Mouse (Mus musculus) naive thymus-derived CD4-positive, alpha-beta T cell, adult 2 months (primary cell): Measurements from ENCODE around the gene Nudcd3.

Source experiments
- DNase-seq: peaks from one replicate; pipeline ENCODE4 v3.0.0-alpha.2; 2011; ENCODE audit warnings: low read depth

Nudcd3 gene

DNA sequence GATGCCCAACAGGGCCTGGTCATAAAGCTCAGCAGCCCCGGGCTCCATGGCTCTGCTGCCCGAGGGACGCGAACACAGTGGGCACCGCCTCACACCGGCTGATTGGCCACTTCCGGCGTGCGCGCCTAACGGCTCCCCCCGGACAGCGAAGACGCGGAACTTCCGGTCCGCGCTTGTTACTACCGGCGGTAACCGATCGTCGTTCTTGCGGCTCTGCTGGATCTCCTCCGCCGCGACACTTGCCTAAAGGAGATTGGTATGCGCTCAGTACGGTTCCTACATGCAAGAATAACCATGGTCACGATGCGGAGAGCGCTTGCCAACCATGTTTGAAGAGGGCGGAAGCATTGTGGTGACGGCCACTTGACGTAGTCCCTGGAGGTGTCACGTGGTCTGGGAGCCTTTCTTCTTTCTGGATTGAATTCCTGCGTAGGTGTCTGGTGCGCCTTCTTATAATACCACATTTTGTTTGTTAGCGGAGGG lies at the start of gene Nudcd3:
Gene Nudcd3, minus strand, starts transcription at position 329 of the 483 bp plus-strand sequence.
- DNase-seq: peak; percentile 96

DNA sequence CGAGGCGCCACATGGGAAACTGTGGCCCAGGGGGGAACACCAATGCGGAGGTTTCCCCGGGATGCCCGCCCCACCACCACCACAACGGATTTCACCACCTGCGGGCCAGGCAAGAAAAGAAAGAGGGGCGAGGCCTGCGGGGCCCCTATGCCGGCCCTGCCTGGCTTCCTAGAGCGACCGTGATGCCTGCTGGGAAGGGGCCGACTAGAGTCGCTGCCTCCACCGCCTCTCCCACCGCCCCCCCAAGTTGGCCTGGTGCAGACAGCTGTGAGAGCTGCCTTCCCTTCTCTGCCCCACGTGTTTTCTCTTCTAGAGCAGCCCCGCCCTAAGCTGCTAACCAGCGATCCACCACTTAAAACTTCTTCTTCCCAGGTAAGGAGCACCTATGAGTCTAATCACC lies 44.5 kb upstream of the Nudcd3 start:
- DNase-seq: no peak

DNA sequence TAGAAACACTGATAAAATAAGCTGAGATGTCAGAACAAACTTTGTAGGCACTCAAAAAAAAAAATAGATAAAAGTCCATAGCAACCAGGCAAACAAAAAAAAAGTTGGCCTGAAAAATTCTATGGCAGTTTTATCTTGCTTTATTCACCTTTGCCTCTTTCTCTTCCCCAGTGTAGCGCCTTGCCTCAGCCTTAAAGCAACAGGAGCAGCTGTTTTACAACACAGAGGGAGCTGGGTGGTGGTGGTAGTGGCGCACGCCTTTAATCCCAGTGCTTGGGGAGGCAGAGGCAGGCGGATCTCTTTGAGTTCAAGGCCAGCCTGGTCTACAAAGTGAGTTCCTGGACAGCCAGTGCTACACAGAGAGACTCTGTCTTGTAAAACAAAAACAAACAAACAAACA lies 32.8 kb upstream of the Nudcd3 start:
- no peak for DNase-seq

DNA sequence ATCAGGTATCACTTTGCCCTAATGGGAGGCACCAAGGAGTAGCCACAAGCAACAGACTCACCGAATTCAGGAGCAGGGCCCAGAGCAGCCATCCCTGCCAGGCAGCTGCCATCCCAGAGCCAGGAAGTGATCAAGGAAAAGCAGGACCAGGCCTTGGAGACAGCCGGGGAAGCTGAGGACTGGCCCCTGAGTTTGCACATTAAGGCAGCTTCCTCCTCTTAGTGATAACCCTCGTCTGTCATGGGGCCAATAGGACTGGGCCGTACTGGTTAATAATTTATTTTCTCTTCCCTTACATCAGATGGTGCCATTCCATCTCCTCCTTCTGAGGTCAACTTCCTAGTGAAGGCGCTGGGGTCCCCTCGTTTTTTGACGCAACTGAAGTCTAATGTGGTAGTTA lies 29.8 kb upstream of the Nudcd3 start, which contains the start of gene Npc1l1:
Gene Npc1l1, minus strand, starts transcription at position 132 of the 400 bp plus-strand sequence.
- no peak for DNase-seq

DNA sequence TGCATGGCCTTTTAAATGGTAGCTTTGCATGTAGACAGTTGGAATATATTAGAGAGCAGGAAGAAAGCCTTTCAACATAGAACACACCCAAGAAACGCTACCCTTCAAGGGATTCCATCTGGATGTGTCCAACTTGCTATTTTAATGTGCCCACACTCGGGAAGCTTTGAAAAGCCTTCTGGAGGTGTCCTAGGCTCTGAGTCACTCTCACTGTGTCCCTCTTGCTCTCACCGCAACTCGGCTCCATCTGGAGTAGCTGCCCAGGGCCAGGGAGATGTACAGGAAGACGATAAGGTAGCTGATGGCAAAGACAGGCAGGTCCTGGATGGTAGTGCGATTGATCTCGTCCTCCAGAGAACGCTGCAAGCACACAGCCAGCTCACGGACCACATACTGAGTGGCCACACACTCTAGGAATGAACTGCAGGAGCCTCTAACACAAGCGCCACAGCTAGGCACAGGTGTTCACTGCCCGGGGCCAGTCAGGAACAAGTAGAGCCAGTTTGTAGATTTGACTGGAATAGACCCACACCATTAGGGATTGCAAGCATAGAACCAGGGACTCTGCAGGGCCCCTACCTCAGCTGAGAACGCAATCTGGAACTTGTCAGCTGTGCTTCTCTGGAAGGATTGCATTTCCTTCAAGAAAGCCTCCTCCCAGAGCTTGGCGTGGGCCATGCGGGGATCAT lies 24.5 kb upstream of the Nudcd3 start:
- no peak for DNase-seq

DNA sequence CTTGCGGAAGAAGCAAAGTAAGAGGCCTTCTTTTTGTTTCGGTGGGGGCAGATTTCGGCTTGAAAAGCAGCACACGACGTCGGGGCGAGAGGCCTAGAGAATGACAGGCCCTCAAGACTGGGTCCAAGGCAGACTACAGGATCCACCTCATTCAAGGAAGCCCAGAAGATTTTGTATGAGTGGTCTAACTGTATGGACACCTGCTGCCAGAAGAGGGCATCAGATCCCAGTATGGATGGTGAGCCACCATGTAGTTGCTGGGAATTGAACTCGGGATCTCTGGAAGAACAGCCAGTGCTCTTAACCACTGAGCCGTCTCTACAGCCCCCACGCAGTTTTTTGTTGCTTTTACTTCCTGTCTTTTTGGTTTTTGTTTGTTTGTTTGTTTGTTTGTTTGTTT lies 22.0 kb upstream of the Nudcd3 start:
- DNase-seq: no peak

DNA sequence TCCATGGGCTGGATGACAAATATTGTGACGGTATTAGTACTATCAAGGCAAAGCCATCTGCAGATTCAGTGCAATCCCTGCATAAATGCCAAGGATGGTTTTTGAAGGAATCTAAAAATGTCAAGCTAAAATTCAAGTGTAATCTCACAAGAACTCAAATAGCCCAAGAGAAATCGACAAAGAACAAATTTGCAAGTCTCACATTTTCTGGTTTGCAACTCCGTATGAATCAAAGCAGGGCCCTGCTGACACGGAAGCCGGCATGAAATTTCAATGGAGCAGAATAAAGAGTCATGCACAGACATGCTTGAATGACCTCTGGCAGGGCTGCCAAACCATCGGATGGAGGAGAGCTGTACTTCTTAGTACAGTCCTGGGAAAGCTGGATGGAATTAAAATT lies 19.8 kb upstream of the Nudcd3 start:
- DNase-seq: no peak

DNA sequence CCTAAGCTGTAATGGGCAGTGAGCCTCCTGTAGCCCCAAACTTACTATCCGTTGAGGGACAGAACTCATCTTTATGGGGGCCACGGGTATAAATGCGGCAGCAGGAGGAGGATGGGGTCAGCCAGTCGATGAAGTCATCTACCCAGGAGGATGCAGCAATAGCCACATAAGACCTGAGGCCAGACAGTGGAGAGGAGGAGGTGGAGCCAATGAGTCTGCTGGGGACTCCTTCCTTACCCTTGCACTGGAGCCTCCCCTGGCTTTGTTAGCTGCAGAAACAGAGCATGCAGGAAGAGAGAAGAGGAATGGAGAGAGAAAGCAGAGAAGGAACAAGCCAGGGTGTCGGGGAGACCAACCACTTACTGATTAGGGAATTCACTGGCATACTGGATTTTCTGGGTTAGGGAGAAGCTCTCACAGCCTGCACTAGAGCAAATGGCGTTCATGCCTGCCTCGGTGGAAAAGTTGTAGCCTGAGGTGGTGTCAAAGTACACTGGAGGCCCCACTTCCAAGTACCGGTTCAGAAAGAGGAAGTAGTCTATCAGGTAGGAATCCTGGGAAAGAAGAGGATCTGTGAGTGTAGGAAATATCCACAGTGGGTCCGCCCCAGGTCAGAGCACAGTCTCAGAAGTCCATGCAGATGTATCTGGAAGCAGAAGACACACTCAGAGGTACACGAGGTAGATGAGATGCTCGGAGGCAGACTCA lies 18.1 kb upstream of the Nudcd3 start:
- no peak for DNase-seq

DNA sequence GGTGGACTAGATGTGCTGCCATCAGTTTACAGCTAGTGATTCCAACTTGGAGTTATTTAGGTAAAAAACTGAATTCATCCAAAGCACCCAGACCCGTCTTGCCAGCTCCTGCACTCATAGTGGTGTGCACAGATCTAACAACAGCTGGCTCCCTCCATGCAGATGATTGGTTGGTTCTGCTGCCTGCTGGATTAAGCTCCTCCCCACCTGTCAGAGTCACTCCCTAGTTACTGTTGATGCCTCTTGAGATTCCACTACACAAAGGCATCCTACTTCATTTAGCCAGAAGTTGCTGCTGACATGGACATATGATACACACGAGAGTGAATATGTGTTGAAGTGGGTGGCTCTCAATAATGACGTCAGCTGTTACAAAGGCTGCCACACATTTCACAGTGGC lies 16.6 kb upstream of the Nudcd3 start:
- no peak for DNase-seq

DNA sequence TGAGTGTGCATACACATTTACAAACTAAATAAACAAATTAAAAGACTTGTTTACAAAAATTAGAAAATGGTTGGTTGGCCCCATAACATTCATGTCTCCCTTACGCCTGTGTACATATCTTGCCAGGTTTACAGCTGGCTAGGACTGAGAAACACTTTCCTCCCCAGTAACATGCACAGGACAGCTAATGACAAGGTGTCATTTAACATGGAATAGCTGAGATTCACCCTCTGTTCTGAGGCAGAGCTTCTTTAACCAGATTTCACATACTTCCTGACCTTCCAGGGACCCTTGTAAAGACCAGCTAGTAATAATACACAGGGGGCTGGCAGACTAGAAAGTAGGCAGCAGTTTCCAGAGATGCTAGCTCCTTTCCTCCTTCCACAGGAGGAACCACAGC lies 7.9 kb upstream of the Nudcd3 start:
- no peak for DNase-seq

DNA sequence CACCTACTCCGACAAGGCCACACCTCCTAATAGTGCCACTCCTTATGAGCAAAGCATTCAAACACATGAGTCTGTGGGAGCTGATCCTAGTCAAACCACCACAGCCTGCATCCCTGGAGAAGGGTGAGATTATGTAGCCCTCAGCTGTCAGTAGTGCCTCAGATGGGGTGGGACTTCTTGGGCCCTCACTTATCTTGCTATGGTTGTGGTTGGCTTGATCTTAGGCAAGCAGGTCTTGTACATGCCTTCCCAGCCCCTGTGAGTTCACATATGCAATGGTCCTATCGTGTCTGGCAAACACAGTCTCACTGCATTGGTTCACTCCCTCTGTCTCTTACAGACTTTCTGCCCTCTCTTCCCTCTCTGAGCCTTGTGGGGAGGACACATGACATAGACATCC lies 6.9 kb upstream of the Nudcd3 start:
- no peak for DNase-seq

DNA sequence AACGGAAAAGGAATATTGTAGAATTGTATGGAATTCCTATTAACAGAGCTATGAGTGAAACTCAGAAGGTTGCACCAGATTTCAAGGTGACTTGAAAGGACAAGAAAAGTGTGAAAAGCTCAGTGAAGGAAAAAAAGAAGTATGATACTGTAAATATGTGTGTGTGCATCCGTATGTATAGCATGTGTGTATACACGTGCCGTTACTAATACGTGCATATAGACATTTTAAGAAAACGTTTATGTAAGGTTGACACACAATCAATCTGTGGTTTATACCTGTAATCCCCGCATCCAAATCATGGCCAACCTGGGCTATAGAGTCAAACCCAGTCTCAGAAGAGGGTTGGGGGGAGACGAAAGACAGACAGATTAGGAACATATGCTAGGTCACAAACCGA lies 355 bp upstream of the Nudcd3 start:
- no peak for DNase-seq

DNA sequence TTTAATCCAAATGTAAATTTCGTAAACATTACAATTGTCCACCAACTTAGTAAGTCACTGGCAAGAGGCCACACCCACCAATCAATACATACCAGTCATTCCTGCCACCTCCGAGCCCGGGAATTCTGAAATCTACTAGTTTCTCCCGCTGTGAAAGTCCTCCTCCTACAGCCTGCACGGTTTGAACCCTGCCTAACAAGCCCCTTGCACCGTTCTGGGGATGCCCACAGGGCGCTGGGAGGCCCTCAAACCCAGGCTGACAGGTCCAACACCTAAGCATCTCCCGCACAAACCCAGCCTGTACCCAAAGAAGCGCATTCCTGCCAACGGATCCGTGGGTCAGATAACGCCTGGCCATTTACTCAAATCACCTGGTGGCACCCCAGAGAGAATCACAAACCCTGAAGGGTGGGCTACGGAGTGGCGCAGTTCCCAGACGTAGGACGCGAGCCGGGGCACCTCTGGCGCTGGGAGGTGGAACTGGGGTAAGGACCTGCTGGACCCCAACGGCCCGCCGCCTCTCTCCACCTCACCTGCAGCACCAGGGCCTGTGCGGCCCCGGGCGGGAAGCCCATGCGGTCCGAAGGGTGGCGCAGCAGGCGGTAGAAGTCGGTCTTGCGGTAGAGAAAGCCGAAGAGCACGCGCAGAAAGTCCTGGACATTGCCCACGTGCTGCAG lies 667 bp downstream of the Nudcd3 start, which contains the start of gene A730071L15Rik:
Gene A730071L15Rik, plus strand, starts transcription at position 620 of the 677 bp plus-strand sequence.
- DNase-seq: no peak

DNA sequence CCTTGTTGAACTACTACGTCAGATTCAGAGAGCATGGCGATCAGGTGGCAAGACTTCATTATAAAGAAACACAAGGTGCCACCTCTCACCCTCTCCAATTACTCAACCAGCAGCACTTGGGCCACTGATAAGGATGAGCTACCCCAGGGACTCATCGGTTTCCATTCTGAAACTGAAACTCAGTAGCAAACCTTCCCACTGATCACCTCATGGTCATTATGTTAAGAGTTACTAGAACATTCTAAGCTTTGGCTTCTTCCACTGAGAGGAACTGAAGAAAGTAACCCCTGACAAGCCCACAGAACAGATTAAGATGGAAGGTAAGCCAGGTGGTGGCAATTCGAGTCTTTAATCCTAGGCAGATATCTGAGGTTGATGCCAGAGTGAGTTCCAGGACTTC lies 1.8 kb downstream of the Nudcd3 start:
- DNase-seq: no peak

DNA sequence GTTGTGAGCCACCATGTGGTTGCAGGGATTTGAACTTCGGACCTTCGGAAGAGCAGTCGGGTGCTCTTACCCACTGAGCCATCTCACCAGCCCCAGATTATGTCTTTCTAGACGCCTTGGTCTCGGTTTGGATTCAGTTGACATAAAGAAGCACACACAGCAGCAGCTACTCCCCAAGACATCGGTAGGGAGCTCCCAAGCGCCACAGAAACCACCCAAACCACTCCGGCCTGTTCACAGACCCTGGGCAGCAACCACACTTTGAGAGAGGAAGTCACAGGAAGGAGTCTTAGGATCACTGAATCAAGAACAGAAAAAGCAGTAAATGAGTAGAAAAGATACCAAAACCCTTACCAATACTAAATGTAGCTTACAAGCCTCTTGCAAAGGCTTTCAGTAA lies 3.4 kb downstream of the Nudcd3 start:
- no peak for DNase-seq

DNA sequence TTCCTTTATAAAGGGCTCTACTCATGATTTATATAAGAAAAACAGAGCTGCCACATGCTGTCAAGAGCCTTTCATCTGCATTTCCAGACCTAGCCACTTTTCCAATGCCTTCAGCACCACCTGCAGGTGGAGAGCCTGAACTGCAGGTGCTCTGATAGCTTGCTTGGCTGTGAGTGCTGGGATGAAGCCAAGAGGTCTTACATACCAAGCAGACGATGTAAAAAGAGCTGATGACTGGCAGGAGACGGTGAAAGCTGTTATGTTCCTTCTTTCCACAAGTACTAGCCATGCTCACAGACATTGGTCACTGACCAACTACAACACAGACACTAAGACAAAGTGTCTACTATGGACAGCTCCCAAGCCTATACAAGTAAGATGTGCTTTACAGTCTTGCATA lies 12.3 kb downstream of the Nudcd3 start:
- DNase-seq: peak; percentile 94

DNA sequence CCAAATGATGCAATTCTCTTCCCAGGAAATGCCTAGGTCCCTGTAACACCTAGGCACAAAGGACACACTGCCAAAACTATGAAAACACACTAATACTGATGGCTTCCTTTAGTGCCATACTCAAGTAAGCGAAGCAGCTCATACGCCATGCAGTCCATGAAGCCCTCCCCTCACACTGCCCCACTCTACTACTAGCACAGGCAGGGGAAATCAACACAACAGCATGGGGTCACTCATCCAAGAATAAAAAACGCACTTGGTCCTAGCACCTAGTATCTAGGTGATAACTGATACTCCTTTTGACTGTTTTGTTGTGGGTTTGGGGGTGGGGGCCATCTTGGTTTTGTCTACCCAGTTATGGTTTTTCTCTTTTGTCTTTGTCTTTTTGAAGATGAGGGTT lies 12.8 kb downstream of the Nudcd3 start:
- no peak for DNase-seq

DNA sequence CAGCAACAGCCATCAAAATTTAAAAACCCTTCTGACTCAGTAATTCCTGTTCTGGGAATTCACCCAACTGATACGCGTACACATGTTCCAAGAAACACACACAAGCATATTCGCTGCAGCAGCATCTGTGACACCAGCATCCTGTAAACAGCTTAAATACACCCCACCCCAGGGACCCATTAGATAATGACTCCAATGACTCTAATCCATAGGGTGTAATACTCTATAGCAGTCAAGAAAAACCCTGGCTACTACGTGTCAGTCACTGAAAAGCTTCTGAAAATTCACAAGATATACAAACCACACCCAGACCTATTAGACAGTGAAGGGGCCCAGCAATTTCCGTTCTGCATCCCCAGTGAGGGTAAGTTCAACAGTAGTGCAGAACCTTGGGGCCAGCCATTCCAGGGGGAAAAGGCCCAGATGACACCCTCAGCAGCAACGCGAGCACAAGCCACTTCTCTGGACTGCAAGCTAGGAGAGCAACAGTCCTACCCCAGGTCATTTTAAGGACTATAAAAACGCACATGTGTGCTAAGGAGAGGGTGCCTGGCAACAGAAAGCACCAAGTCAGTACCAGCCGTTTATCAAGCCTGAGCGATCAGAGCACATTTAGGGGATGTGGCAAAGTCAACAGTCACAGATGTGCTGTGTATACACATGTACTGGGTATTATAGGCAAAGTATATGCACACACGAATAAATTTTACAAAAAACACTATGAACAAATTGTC lies 15.8 kb downstream of the Nudcd3 start:
- peak; percentile 49 for DNase-seq

DNA sequence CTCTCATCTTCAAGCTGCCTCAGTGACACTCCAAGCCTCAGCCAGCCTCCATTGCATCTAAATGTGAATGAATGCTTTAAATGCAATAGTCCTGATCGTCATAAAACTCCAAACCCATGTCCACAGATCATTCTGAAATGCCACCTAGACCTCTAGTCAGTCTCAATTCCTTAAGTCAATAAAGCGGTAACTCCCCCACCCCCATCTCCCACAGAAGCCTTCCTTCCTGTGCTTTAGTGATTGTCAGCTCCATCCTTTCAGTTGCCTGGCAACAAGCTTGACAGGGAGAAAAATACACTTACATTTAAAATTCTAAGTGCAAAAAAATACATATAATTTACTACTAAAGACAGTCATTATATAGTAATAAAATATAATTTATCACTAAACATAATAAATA lies 17.0 kb downstream of the Nudcd3 start:
- peak; percentile 36 for DNase-seq

DNA sequence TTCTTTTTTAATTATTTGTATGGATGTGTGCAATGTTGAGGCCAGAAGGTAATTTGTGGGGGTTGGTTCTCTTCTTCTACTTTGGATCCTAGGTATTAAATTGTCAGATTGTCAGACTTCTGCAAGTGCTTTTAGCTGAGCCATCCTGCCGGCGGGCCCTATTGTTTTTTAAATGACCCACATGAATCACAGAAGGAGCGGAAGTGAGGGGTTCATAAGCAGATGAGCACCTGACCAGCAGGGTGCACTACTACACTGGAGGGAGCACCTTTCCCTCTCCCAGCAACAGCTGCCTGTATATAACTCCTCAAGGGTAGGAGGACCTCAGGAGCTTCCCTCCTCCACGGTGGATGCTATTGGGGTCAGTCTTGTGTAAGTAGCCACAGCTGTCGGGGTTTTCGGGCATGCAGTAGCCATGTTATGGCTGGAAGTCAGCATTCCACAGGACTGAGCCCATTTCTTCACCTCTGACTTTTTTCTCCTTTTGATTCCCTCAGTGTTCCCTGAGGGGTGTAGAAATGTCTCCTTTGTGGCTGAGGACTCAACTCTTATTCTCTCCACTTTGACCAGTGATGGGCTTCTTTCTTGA lies 19.3 kb downstream of the Nudcd3 start:
- DNase-seq: peak; percentile 74

DNA sequence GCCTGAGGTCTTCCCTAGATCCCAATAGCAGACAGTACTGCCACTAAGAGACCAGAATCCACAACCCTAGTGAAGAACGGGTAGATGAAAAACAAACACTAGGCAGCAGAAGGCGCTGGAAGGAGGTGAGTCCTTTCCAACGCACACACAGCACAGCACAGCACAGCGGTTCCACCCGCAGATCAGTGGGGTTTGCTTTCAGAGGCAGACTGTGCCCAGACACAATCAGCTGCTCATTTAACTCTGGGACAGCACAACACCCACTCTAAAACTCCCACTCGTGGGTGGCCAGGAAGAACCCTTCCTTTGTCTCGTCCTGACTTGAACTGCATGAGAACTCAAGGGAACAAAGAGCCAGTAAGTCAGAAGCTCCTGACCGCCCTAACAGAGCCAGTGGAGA lies 21.0 kb downstream of the Nudcd3 start:
- no peak for DNase-seq

DNA sequence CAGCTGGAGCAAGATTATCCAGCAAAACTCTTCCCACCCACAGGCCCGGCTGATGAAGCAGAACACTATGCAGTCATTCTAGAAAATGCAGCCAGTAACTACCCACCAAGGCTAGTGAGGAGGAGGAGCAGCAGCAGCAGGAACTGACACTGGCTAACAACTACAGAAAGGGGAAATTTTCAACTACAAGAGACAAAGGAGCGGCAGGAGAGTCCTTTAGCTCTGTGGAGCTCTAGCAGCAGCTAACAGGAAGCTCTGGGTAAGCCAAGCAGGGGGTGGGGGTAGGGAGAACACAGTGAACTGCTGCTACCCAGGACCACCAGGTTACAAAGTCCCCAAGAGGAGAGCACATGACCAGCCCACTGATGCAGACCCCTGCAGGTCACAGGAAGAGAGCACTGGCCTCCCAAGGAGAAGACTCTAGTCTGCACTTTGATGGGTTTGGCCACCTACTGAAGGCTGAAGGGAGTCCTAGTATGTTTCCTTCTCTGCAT lies 21.5 kb downstream of the Nudcd3 start:
- peak; percentile 75 for DNase-seq
